Mouse (Mus musculus) neural tube, embryonic 11.5 days (tissue): ENCODE data around the gene Sema6b. TPM values are rescaled to one million over a fixed set of nuclear protein-coding genes. Genes with fewer than 3 reads are reported as not detected.
A peak's percentile ranks its signal among the peaks of the same experiment; 100 is the strongest.

Source experiments
- ATAC-seq: fragments of 200-750 bp; cut with Nextera tagmentation; 2 replicates; pipeline ENCODE4 v1.8.0; 2017; ENCODE audit warnings: moderate number of reproducible peaks, mild to moderate bottlenecking, moderate TSS enrichment, moderate library complexity; ENCODE audit not compliant: insufficient read depth, low FRiP score, low TSS enrichment
- DNase-seq: peaks from one replicate; pipeline ENCODE4 v3.0.0-alpha.2; 2015; ENCODE audit warnings: low spot score
- H3K27ac ChIP-seq: fragments of 300-500 bp; sonication (generic); 2 replicates; pipeline ENCODE4 v1.5.1; 2014; ENCODE audit warnings: low read depth, mild to moderate bottlenecking, low read length
- H3K27me3 ChIP-seq: fragments of 300-500 bp; sonication (generic); 2 replicates; pipeline ENCODE4 v1.6.1; 2014; ENCODE audit warnings: mild to moderate bottlenecking, low read length, mixed read lengths; ENCODE audit not compliant: control insufficient read depth, insufficient read depth
- H3K36me3 ChIP-seq: fragments of 300-500 bp; sonication (generic); 2 replicates; pipeline ENCODE4 v1.6.1; 2014; ENCODE audit warnings: mild to moderate bottlenecking, low read length, moderate library complexity, mixed read lengths; ENCODE audit not compliant: control insufficient read depth, insufficient read depth
- H3K4me1 ChIP-seq: fragments of 300-500 bp; sonication (generic); 2 replicates; pipeline ENCODE4 v1.6.1; 2014; ENCODE audit warnings: low read length, mixed read lengths; ENCODE audit not compliant: control insufficient read depth, insufficient read depth
- H3K4me2 ChIP-seq: fragments of 300-500 bp; sonication (generic); 2 replicates; pipeline ENCODE4 v1.6.1; 2014; ENCODE audit warnings: low read depth, mild to moderate bottlenecking, moderate library complexity
- H3K4me3 ChIP-seq: fragments of 300-500 bp; sonication (generic); 2 replicates; pipeline ENCODE4 v1.5.1; 2014; ENCODE audit warnings: low read depth, low read length
- H3K9ac ChIP-seq: fragments of 300-500 bp; sonication (generic); 2 replicates; pipeline ENCODE4 v1.6.1; 2014; ENCODE audit warnings: mild to moderate bottlenecking, low read length
- H3K9me3 ChIP-seq: fragments of 300-500 bp; sonication (generic); 2 replicates; pipeline ENCODE4 v1.6.1; 2016; ENCODE audit warnings: low read length; ENCODE audit not compliant: control insufficient read depth
- WGBS: fragments of 180-500 bp; shearing (Covaris S2); extraction: QIAGEN DNeasy Blood & Tissue Kit; methylation state at CpG from one replicate; pipeline ENCODE4 v1.1.7; 2014; 5-methylcytosine and 5-hydroxymethylcytosine counted together
- polyA plus RNA-seq: library from polyadenylated mRNA; unstranded; fragments of >200 nt; fragmentation: Nextera tagmentation; extraction: Ambion mirVana; gene quantifications from 2 replicates; pipeline ENCODE4 v1.2.1, GENCODE M21; 2014

Gene Sema6b
- polyA plus RNA-seq, 1 experiment from 2014 or later = 4.3 TPM

- DNase-seq (no peak), ATAC-seq (no peak)
- H3K4me3 ChIP-seq = no peak overlapping the region
- no peak overlapping the region for H3K27ac ChIP-seq
- H3K9me3 ChIP-seq = peaks cover 10% of the 10 kb centered on the region
- WGBS = 46% methylated on average over 12 of the region's 12 CpGs
- H3K9ac ChIP-seq = no peak overlapping the region
- H3K27me3 ChIP-seq = peaks cover 57% of the 10 kb centered on the region
- H3K36me3 ChIP-seq = no peaks in the 10 kb centered on the region
- H3K4me1 ChIP-seq = peaks cover 7% of the 10 kb centered on the region; the same call in 1 of the 2 replicates
- H3K4me2 ChIP-seq = no peak overlapping the region
Observed at GRCm38 (mm10) chr17:56119431-56119830, 20.7 kb downstream of the Sema6b start.

GRCm38 (mm10) chr17:56117251-56117710, 22.9 kb downstream of the Sema6b start, which contains the start of gene Plin5:
Gene Plin5 (minus strand): TSS chr17:56117596.
- no peak for ATAC-seq

GRCm38 (mm10) chr17:56116193-56116592, 23.9 kb downstream of the Sema6b start:
- Histone ChIP-seq H3K36me3 (no peaks in the 10 kb centered on the region), H3K27ac (no peak overlapping the region), H3K9ac (no peak overlapping the region), H3K4me1 (peaks cover 7% of the 10 kb centered on the region; the same call in 1 of the 2 replicates), H3K27me3 (peaks cover 31% of the 10 kb centered on the region), H3K4me2 (no peak overlapping the region), H3K4me3 (no peak overlapping the region), H3K9me3 (no peaks in the 10 kb centered on the region)
- 79% methylated on average over 10 of the region's 10 CpGs for WGBS
- ATAC-seq (no peak), DNase-seq (no peak)

More at GRCm38 (mm10) chr17:56117251-56117710, 22.9 kb downstream of the Sema6b start, which contains the start of gene Plin5:
- Histone ChIP-seq H3K36me3 (no peaks in the 10 kb centered on the region), H3K4me1 (peaks cover 7% of the 10 kb centered on the region; the same call in 1 of the 2 replicates), H3K9ac (no peak within 1 kb of the TSS), H3K4me3 (peak within 1 kb of the TSS; percentile 15; the same call in 1 of the 2 replicates), H3K9me3 (0 out of 2 replicates have a peak, but pooled peaks cover 3% of the 10 kb centered on the region), H3K27me3 (peaks cover 42% of the 10 kb centered on the region), H3K4me2 (peak within 1 kb of the TSS; percentile 43), H3K27ac (no peak within 1 kb of the TSS)
- 1% methylated on average over 27 of the region's 27 CpGs for WGBS
- DNase-seq = peak; percentile 57

- no peaks in the 10 kb centered on the region for H3K9me3 ChIP-seq
- ATAC-seq = no peak
- H3K4me3 ChIP-seq = no peak overlapping the region
- DNase-seq = no peak
- WGBS = 76% methylated on average over 3 of the region's 3 CpGs
- H3K4me2 ChIP-seq = no peak overlapping the region
- no peak overlapping the region; the same call in 1 of the 2 replicates for H3K9ac ChIP-seq
- H3K36me3 ChIP-seq = no peaks in the 10 kb centered on the region
- peaks cover 5% of the 10 kb centered on the region; the same call in 1 of the 2 replicates for H3K4me1 ChIP-seq
- H3K27me3 ChIP-seq = peaks cover 5% of the 10 kb centered on the region
- no peak overlapping the region for H3K27ac ChIP-seq
Observed at GRCm38 (mm10) chr17:56112743-56113142, 27.4 kb downstream of the Sema6b start.

GRCm38 (mm10) chr17:56111864-56112263, 28.3 kb downstream of the Sema6b start:
- no peak; the same call in 1 of the 2 replicates for ATAC-seq
- Histone ChIP-seq H3K36me3 (no peaks in the 10 kb centered on the region), H3K27me3 (peaks cover 2% of the 10 kb centered on the region), H3K9me3 (no peaks in the 10 kb centered on the region), H3K4me1 (no peaks in the 10 kb centered on the region), H3K4me3 (no peak overlapping the region), H3K4me2 (no peak overlapping the region), H3K27ac (no peak overlapping the region), H3K9ac (no peak overlapping the region)
- WGBS = 42% methylated on average over 5 of the region's 5 CpGs
- DNase-seq = peak; percentile 75

GRCm38 (mm10) chr17:56111021-56111420, 29.1 kb downstream of the Sema6b start:
- no peak overlapping the region for H3K4me2 ChIP-seq
- no peak overlapping the region for H3K9ac ChIP-seq
- peaks cover 2% of the 10 kb centered on the region; the same call in 1 of the 2 replicates for H3K27me3 ChIP-seq
- H3K4me3 ChIP-seq = no peak overlapping the region
- H3K36me3 ChIP-seq = no peaks in the 10 kb centered on the region
- no peak overlapping the region for H3K27ac ChIP-seq
- H3K9me3 ChIP-seq = no peaks in the 10 kb centered on the region
- ATAC-seq (no peak), DNase-seq (no peak)
- 58% methylated on average over 1 of the region's 1 CpGs for WGBS
- H3K4me1 ChIP-seq = no peaks in the 10 kb centered on the region

- ATAC-seq (no peak), DNase-seq (no peak)
- Histone ChIP-seq H3K27ac (no peak overlapping the region), H3K36me3 (no peaks in the 10 kb centered on the region), H3K4me3 (no peak overlapping the region), H3K27me3 (peaks cover 2% of the 10 kb centered on the region; the same call in 1 of the 2 replicates), H3K9ac (no peak overlapping the region), H3K4me2 (no peak overlapping the region), H3K4me1 (no peaks in the 10 kb centered on the region), H3K9me3 (no peaks in the 10 kb centered on the region)
- WGBS = 77% methylated on average over 4 of the region's 4 CpGs
Observed at GRCm38 (mm10) chr17:56110571-56110970, 29.6 kb downstream of the Sema6b start.

- no peak within 1 kb of the TSS for H3K9ac ChIP-seq
- DNase-seq (no peak), ATAC-seq (no peak)
- H3K9me3 ChIP-seq = no peaks in the 10 kb centered on the region
- 63% methylated on average over 10 of the region's 10 CpGs for WGBS
- H3K36me3 ChIP-seq = no peaks in the 10 kb centered on the region
- H3K27me3 ChIP-seq = no peaks in the 10 kb centered on the region
- no peaks in the 10 kb centered on the region for H3K4me1 ChIP-seq
- no peak within 1 kb of the TSS for H3K4me2 ChIP-seq
- no peak within 1 kb of the TSS for H3K27ac ChIP-seq
- no peak within 1 kb of the TSS for H3K4me3 ChIP-seq
Observed at GRCm38 (mm10) chr17:56109219-56110051, 30.7 kb downstream of the Sema6b start, which contains the start of gene Plin4. Gene Plin4 (minus strand): TSS chr17:56109803.
